Mouse (Mus musculus): ENCODE data around the gene Nagpa.

GRCm38 (mm10) chr16:5205431-5205970, 1.7 kb upstream of the Nagpa start:
- TF ChIP-seq CTCF (IDR thresholded peaks at IDR 0.05; ENCODE audit: low read depth) (no peak), EP300 (IDR thresholded peaks at IDR 0.05; ENCODE audit: low read depth) (no peak)
